Mouse (Mus musculus) yolk sac, embryonic 10.5 days (tissue): Measurements from ENCODE around the gene Ctsl.

ENCODE experiments used
- DNase-seq: peaks from one replicate; pipeline ENCODE4 v3.0.0-alpha.2; 2017; ENCODE audit warnings: low spot score

The Ctsl gene

GRCm38 (mm10) chr13:64370173-64370940 is at the start of gene Ctsl:
TSS of gene Ctsl (minus strand) at chr13:64370890.
- DNase-seq: peak; percentile 96

GRCm38 (mm10) chr13:64416955-64417601 is 46.4 kb upstream of the Ctsl start:
- DNase-seq: no peak

GRCm38 (mm10) chr13:64415659-64416058 is 45.0 kb upstream of the Ctsl start:
- DNase-seq: no peak

- DNase-seq: no peak
Measured at GRCm38 (mm10) chr13:64412752-64413257, 42.1 kb upstream of the Ctsl start.

- no peak for DNase-seq
Measured at GRCm38 (mm10) chr13:64411282-64411681, 40.6 kb upstream of the Ctsl start.

GRCm38 (mm10) chr13:64410604-64411003 is 39.9 kb upstream of the Ctsl start:
- DNase-seq: no peak

GRCm38 (mm10) chr13:64407992-64408391 is 37.3 kb upstream of the Ctsl start:
- no peak for DNase-seq

- no peak for DNase-seq
Measured at GRCm38 (mm10) chr13:64405550-64405949, 34.9 kb upstream of the Ctsl start.

- DNase-seq: no peak
Measured at GRCm38 (mm10) chr13:64403519-64403918, 32.8 kb upstream of the Ctsl start.

- no peak for DNase-seq
Measured at GRCm38 (mm10) chr13:64402951-64403460, 32.3 kb upstream of the Ctsl start.

GRCm38 (mm10) chr13:64402504-64402949 is 31.8 kb upstream of the Ctsl start:
- peak; percentile 62 for DNase-seq

- DNase-seq: no peak
Measured at GRCm38 (mm10) chr13:64402006-64402405, 31.3 kb upstream of the Ctsl start.

GRCm38 (mm10) chr13:64400801-64401361 is 30.2 kb upstream of the Ctsl start:
- no peak for DNase-seq

GRCm38 (mm10) chr13:64399906-64400305 is 29.2 kb upstream of the Ctsl start:
- no peak for DNase-seq

GRCm38 (mm10) chr13:64398065-64398464 is 27.4 kb upstream of the Ctsl start:
- no peak for DNase-seq

GRCm38 (mm10) chr13:64396979-64397378 is 26.3 kb upstream of the Ctsl start:
- DNase-seq: peak; percentile 67

GRCm38 (mm10) chr13:64388415-64388814 is 17.7 kb upstream of the Ctsl start:
- no peak for DNase-seq

GRCm38 (mm10) chr13:64386048-64386447 is 15.4 kb upstream of the Ctsl start:
- DNase-seq: peak; percentile 85

GRCm38 (mm10) chr13:64384937-64385336 is 14.2 kb upstream of the Ctsl start:
- no peak for DNase-seq

- DNase-seq: no peak
Measured at GRCm38 (mm10) chr13:64380251-64380650, 9.6 kb upstream of the Ctsl start.

- no peak for DNase-seq
Measured at GRCm38 (mm10) chr13:64378601-64379000, 7.9 kb upstream of the Ctsl start.

- no peak for DNase-seq
Measured at GRCm38 (mm10) chr13:64376472-64376871, 5.8 kb upstream of the Ctsl start.

- DNase-seq: no peak
Measured at GRCm38 (mm10) chr13:64375160-64375559, 4.5 kb upstream of the Ctsl start.
